Mouse (Mus musculus): Measurements from ENCODE around the gene Ifitm6. TPM values are rescaled to one million over a fixed set of nuclear protein-coding genes. Genes with fewer than 3 reads are reported as not detected.
A peak's percentile ranks its signal among the peaks of the same experiment; 100 is the strongest.

The Ifitm6 gene
- polyA plus RNA-seq, 1 experiment from 2014 or later: 0.27 TPM

- no peak for ATAC-seq
- no peak overlapping the region for H3K4me2 ChIP-seq (ENCODE audit: low read length)
- no peak overlapping the region for H3K27ac ChIP-seq (ENCODE audit: low read depth, low read length)
- H3K9me3 ChIP-seq (replicated peaks; ENCODE audit: control insufficient read depth, low read length): no peaks in the 10 kb centered on the region
- no peaks in the 10 kb centered on the region for H3K36me3 ChIP-seq (ENCODE audit: control insufficient read depth, insufficient read depth, low read length)
- peaks cover 3% of the 10 kb centered on the region; the same call in 1 of the 2 replicates for H3K4me1 ChIP-seq (ENCODE audit: control insufficient read depth, insufficient read depth, low read length)
- WGBS: 86% methylated on average over 14 of the region's 14 CpGs
- no peak overlapping the region for H3K9ac ChIP-seq (ENCODE audit: low read length)
- no peak overlapping the region for H3K4me3 ChIP-seq (ENCODE audit: low read depth, low read length)
- H3K27me3 ChIP-seq (replicated peaks; ENCODE audit: control insufficient read depth, insufficient read depth, low read length): no peaks in the 10 kb centered on the region
- no peak for DNase-seq (ENCODE audit: low spot score)
Measured at GRCm38 (mm10) chr7:141021489-141022449, 4.0 kb upstream of the Ifitm6 start.

- Histone ChIP-seq H3K4me2 (ENCODE audit: low read length) (no peak overlapping the region), H3K36me3 (ENCODE audit: control insufficient read depth, insufficient read depth, low read length) (no peaks in the 10 kb centered on the region), H3K9me3 (replicated peaks; ENCODE audit: control insufficient read depth, low read length) (no peaks in the 10 kb centered on the region), H3K27ac (ENCODE audit: low read depth, low read length) (no peak overlapping the region), H3K9ac (ENCODE audit: low read length) (no peak overlapping the region), H3K4me1 (ENCODE audit: control insufficient read depth, insufficient read depth, low read length) (no peaks in the 10 kb centered on the region), H3K4me3 (ENCODE audit: low read depth, low read length) (no peak overlapping the region), H3K27me3 (replicated peaks; ENCODE audit: control insufficient read depth, insufficient read depth, low read length) (no peaks in the 10 kb centered on the region)
- 93% methylated on average over 5 of the region's 5 CpGs for WGBS
- no peak for ATAC-seq
- no peak for DNase-seq (ENCODE audit: low spot score)
Measured at GRCm38 (mm10) chr7:141019028-141019427, 1.3 kb upstream of the Ifitm6 start.

- Histone ChIP-seq H3K4me2 (ENCODE audit: low read length) (no peak overlapping the region), H3K9me3 (replicated peaks; ENCODE audit: control insufficient read depth, low read length) (no peaks in the 10 kb centered on the region), H3K9ac (ENCODE audit: low read length) (no peak overlapping the region), H3K4me3 (ENCODE audit: low read depth, low read length) (no peak overlapping the region), H3K36me3 (ENCODE audit: control insufficient read depth, insufficient read depth, low read length) (no peaks in the 10 kb centered on the region), H3K27ac (ENCODE audit: low read depth, low read length) (no peak overlapping the region), H3K4me1 (ENCODE audit: control insufficient read depth, insufficient read depth, low read length) (no peaks in the 10 kb centered on the region), H3K27me3 (replicated peaks; ENCODE audit: control insufficient read depth, insufficient read depth, low read length) (no peaks in the 10 kb centered on the region)
- ATAC-seq (no peak), DNase-seq (ENCODE audit: low spot score) (no peak)
- WGBS: 91% methylated on average over 10 of the region's 10 CpGs
Measured at GRCm38 (mm10) chr7:141016707-141017697, 722 bp downstream of the Ifitm6 start.

GRCm38 (mm10) chr7:141011238-141011770 lies 6.4 kb downstream of the Ifitm6 start:
- DNase-seq (ENCODE audit: low spot score): no peak
- Histone ChIP-seq H3K4me3 (ENCODE audit: low read depth, low read length) (no peak overlapping the region), H3K4me2 (ENCODE audit: low read length) (no peak overlapping the region), H3K4me1 (ENCODE audit: control insufficient read depth, insufficient read depth, low read length) (no peaks in the 10 kb centered on the region), H3K9me3 (replicated peaks; ENCODE audit: control insufficient read depth, low read length) (no peaks in the 10 kb centered on the region), H3K36me3 (ENCODE audit: control insufficient read depth, insufficient read depth, low read length) (no peaks in the 10 kb centered on the region), H3K9ac (ENCODE audit: low read length) (no peak overlapping the region), H3K27me3 (replicated peaks; ENCODE audit: control insufficient read depth, insufficient read depth, low read length) (no peaks in the 10 kb centered on the region), H3K27ac (ENCODE audit: low read depth, low read length) (no peak overlapping the region)
- no peak for ATAC-seq
- 86% methylated on average over 7 of the region's 7 CpGs for WGBS

- DNase-seq (ENCODE audit: low spot score) (peak; percentile 5), ATAC-seq (no peak)
- H3K36me3 ChIP-seq (ENCODE audit: control insufficient read depth, insufficient read depth, low read length): no peaks in the 10 kb centered on the region
- no peaks in the 10 kb centered on the region for H3K4me1 ChIP-seq (ENCODE audit: control insufficient read depth, insufficient read depth, low read length)
- no peak within 1 kb of the TSS for H3K4me3 ChIP-seq (ENCODE audit: low read depth, low read length)
- no peaks in the 10 kb centered on the region for H3K27me3 ChIP-seq (replicated peaks; ENCODE audit: control insufficient read depth, insufficient read depth, low read length)
- 43% methylated on average over 10 of the region's 10 CpGs for WGBS
- H3K27ac ChIP-seq (ENCODE audit: low read depth, low read length): no peak within 1 kb of the TSS
- H3K9me3 ChIP-seq (replicated peaks; ENCODE audit: control insufficient read depth, low read length): no peaks in the 10 kb centered on the region
- no peak within 1 kb of the TSS for H3K9ac ChIP-seq (ENCODE audit: low read length)
- H3K4me2 ChIP-seq (ENCODE audit: low read length): peak within 1 kb of the TSS; percentile 3; the same call in 1 of the 2 replicates
Measured at GRCm38 (mm10) chr7:141010593-141010992, 7.1 kb downstream of the Ifitm6 start, which contains the start of gene Ifitm3. TSS of gene Ifitm3 (minus strand) at chr7:141010770.

GRCm38 (mm10) chr7:141009665-141010064 lies 8.1 kb downstream of the Ifitm6 start:
- H3K9ac ChIP-seq (ENCODE audit: low read length): no peak overlapping the region
- no peaks in the 10 kb centered on the region for H3K9me3 ChIP-seq (replicated peaks; ENCODE audit: control insufficient read depth, low read length)
- no peaks in the 10 kb centered on the region for H3K27me3 ChIP-seq (replicated peaks; ENCODE audit: control insufficient read depth, insufficient read depth, low read length)
- H3K36me3 ChIP-seq (ENCODE audit: control insufficient read depth, insufficient read depth, low read length): no peaks in the 10 kb centered on the region
- H3K4me3 ChIP-seq (ENCODE audit: low read depth, low read length): no peak overlapping the region
- no peak overlapping the region for H3K27ac ChIP-seq (ENCODE audit: low read depth, low read length)
- H3K4me1 ChIP-seq (ENCODE audit: control insufficient read depth, insufficient read depth, low read length): no peaks in the 10 kb centered on the region
- no peak overlapping the region for H3K4me2 ChIP-seq (ENCODE audit: low read length)
- ATAC-seq: no peak
- 88% methylated on average over 9 of the region's 9 CpGs for WGBS
- no peak for DNase-seq (ENCODE audit: low spot score)

GRCm38 (mm10) chr7:141008938-141009660 lies 8.6 kb downstream of the Ifitm6 start:
- 8% methylated on average over 20 of the region's 20 CpGs for WGBS
- Histone ChIP-seq H3K4me2 (ENCODE audit: low read length) (no peak overlapping the region), H3K27ac (ENCODE audit: low read depth, low read length) (no peak overlapping the region), H3K9ac (ENCODE audit: low read length) (no peak overlapping the region), H3K36me3 (ENCODE audit: control insufficient read depth, insufficient read depth, low read length) (no peaks in the 10 kb centered on the region), H3K4me3 (ENCODE audit: low read depth, low read length) (no peak overlapping the region), H3K4me1 (ENCODE audit: control insufficient read depth, insufficient read depth, low read length) (no peaks in the 10 kb centered on the region), H3K27me3 (replicated peaks; ENCODE audit: control insufficient read depth, insufficient read depth, low read length) (no peaks in the 10 kb centered on the region), H3K9me3 (replicated peaks; ENCODE audit: control insufficient read depth, low read length) (no peaks in the 10 kb centered on the region)
- peak; percentile 63 for DNase-seq (ENCODE audit: low spot score)
- peak; percentile 77 for ATAC-seq

- DNase-seq (ENCODE audit: low spot score): no peak
- no peak for ATAC-seq
- no peak overlapping the region for H3K4me2 ChIP-seq (ENCODE audit: low read length)
Measured at GRCm38 (mm10) chr7:141008312-141008761, 9.4 kb downstream of the Ifitm6 start.

More at GRCm38 (mm10) chr7:141008312-141008761, 9.4 kb downstream of the Ifitm6 start:
- Histone ChIP-seq H3K9ac (ENCODE audit: low read length) (no peak overlapping the region), H3K27me3 (replicated peaks; ENCODE audit: control insufficient read depth, insufficient read depth, low read length) (no peaks in the 10 kb centered on the region), H3K9me3 (replicated peaks; ENCODE audit: control insufficient read depth, low read length) (no peaks in the 10 kb centered on the region), H3K4me1 (ENCODE audit: control insufficient read depth, insufficient read depth, low read length) (no peaks in the 10 kb centered on the region), H3K4me3 (ENCODE audit: low read depth, low read length) (no peak overlapping the region), H3K36me3 (ENCODE audit: control insufficient read depth, insufficient read depth, low read length) (no peaks in the 10 kb centered on the region), H3K27ac (ENCODE audit: low read depth, low read length) (no peak overlapping the region)
- WGBS: 15% methylated on average over 7 of the region's 7 CpGs
